In genomic region chr17:58201148-58201547, GRCm38 (mm10) we compare ENCODE assay signal across 15 mouse cellular contexts.
"Had no signal": no experiment of that assay in that cellular context is flagged by ENCODE, and none has a peak within 500 bp of the region (broad histone marks: within the 10 kb centered on the region; RNA-seq: fewer than 3 reads in every experiment).

No protein-coding gene starts in this region.

- H3K4me3 ChIP-seq: midbrain, embryonic 10.5 days; midbrain, embryonic 12.5 days; neural tube, embryonic 12.5 days had no signal

- H3K27ac ChIP-seq: midbrain, embryonic 10.5 days; midbrain, embryonic 12.5 days; neural tube, embryonic 12.5 days had no signal

- H3K36me3 ChIP-seq: midbrain, embryonic 10.5 days; midbrain, embryonic 12.5 days; neural tube, embryonic 12.5 days had no signal

- H3K9ac ChIP-seq: lung, embryonic 14.5 days; midbrain, embryonic 12.5 days; neural tube, embryonic 12.5 days had no signal

- H3K4me1 ChIP-seq: midbrain, embryonic 10.5 days; midbrain, embryonic 12.5 days; neural tube, embryonic 12.5 days had no signal

- H3K4me2 ChIP-seq: lung, embryonic 14.5 days; midbrain, embryonic 12.5 days; neural tube, embryonic 12.5 days had no signal

- DNase-seq: lung, adult 18-20 months; lung, embryonic 14.5 days; lung, postnatal 10 days; lung, postnatal 4 days; midbrain, embryonic 14.5 days; right cerebral cortex, postnatal 14 days; right cerebral cortex, postnatal 4 days; spleen, adult 18-20 months; thymus, adult 2 months; thymus, postnatal 25 days; thymus, postnatal 4 days had no signal

- H3K9me3 ChIP-seq: midbrain, embryonic 10.5 days; midbrain, embryonic 12.5 days; neural tube, embryonic 12.5 days had no signal

- ATAC-seq: midbrain, embryonic 16.5 days had no signal

- H3K27me3 ChIP-seq: midbrain, embryonic 12.5 days; neural tube, embryonic 12.5 days had no signal
